Mouse (Mus musculus) kidney, adult 2 months (tissue): ENCODE data around the gene Intu.

Experiments
- CTCF ChIP-seq: fragments of 200-500 bp; conservative IDR thresholded peaks from 2 replicates; pipeline ENCODE4 v1.5.1; 2011; ENCODE audit warnings: low read depth, mild to moderate bottlenecking, control low read depth, low read length, moderate library complexity, mixed read lengths; ENCODE audit not compliant: insufficient read depth, insufficient read length
- POLR2A ChIP-seq: fragments of 200-500 bp; IDR thresholded peaks from one replicate; pipeline ENCODE4 v1.6.1; 2011; ENCODE audit warnings: low read depth, low read length, control low read depth

- no peak for TF ChIP-seq POLR2A
- TF ChIP-seq CTCF, result no peak
These were observed 11.5 kb upstream of the Intu start for GRCm38 (mm10) chr3:40519555-40519954.
